Mouse (Mus musculus) liver, adult 2 months (tissue): ENCODE measurements around the gene Gm10271. TPM values are rescaled to one million over a fixed set of nuclear protein-coding genes. Genes with fewer than 3 reads are reported as not detected.

ENCODE experiments used
- DNase-seq: peaks from one replicate; pipeline ENCODE4 v3.0.0-alpha.2; 2011; ENCODE audit warnings: low read depth, low spot score; ENCODE audit errors: extremely low read depth
- H3K27ac ChIP-seq: fragments of 200-500 bp; replicated peaks from 2 replicates; pipeline ENCODE4 v1.5.1; 2012; ENCODE audit warnings: low read depth, mild to moderate bottlenecking, control low read depth, inconsistent platforms, low read length; ENCODE audit not compliant: insufficient read depth
- H3K27me3 ChIP-seq: fragments of 200-500 bp; 2 replicates; pipeline ENCODE4 v1.6.1; 2012; ENCODE audit warnings: mild to moderate bottlenecking, moderate library complexity, low read length, inconsistent platforms; ENCODE audit not compliant: control insufficient read depth, insufficient read depth
- H3K36me3 ChIP-seq: fragments of 200-500 bp; 2 replicates; pipeline ENCODE4 v1.6.1; 2012; ENCODE audit warnings: low read length, inconsistent platforms; ENCODE audit not compliant: control insufficient read depth, insufficient read depth
- H3K4me1 ChIP-seq: fragments of 200-500 bp; 2 replicates; pipeline ENCODE4 v1.6.1; 2011; ENCODE audit warnings: low read length; ENCODE audit not compliant: control insufficient read depth, insufficient read depth
- H3K4me3 ChIP-seq: fragments of 200-500 bp; 2 replicates; pipeline ENCODE4 v1.5.1; 2011; ENCODE audit warnings: low read depth, mild to moderate bottlenecking, control low read depth, low read length, moderate library complexity; ENCODE audit not compliant: insufficient read depth
- H3K79me2 ChIP-seq: fragments of 200-500 bp; 2 replicates; pipeline ENCODE4 v1.6.1; 2012; ENCODE audit warnings: inconsistent platforms, mild to moderate bottlenecking, low read length, moderate library complexity; ENCODE audit not compliant: control insufficient read depth, insufficient read depth
- H3K9ac ChIP-seq: fragments of 200-500 bp; 2 replicates; pipeline ENCODE4 v1.6.1; 2012; ENCODE audit warnings: low read depth, mild to moderate bottlenecking, control low read depth, inconsistent platforms, low read length
- CTCF ChIP-seq: fragments of 200-500 bp; IDR thresholded peaks from 2 replicates; pipeline ENCODE4 v1.5.1; 2011; ENCODE audit warnings: low read depth, low read length, control low read depth
- POLR2A ChIP-seq: fragments of 200-500 bp; IDR thresholded peaks from 2 replicates; pipeline ENCODE4 v1.6.1; 2011; ENCODE audit warnings: low read length, control low read depth; ENCODE audit not compliant: insufficient read depth; ENCODE audit errors: extremely low read depth
- WGBS: fragments of 180-500 bp; shearing (Covaris S2); methylation state at CpG from one replicate; pipeline ENCODE4 v1.1.7; 2018; 5-methylcytosine and 5-hydroxymethylcytosine counted together
- polyA plus RNA-seq: library from polyadenylated mRNA; depleted of rRNA; stranded (reverse); fragments of >200 nt; gene quantifications from 2 replicates; pipeline ENCODE4 v1.2.3, GENCODE M21; 2012
- total RNA-seq: library from RNA; depleted of rRNA; stranded (reverse); fragments of >200 nt; gene quantifications from 2 replicates; pipeline ENCODE4 v1.2.3, GENCODE M21; 2014

Gene Gm10271
- total and polyA plus RNA-seq, 2 experiments, result not detected

DNA sequence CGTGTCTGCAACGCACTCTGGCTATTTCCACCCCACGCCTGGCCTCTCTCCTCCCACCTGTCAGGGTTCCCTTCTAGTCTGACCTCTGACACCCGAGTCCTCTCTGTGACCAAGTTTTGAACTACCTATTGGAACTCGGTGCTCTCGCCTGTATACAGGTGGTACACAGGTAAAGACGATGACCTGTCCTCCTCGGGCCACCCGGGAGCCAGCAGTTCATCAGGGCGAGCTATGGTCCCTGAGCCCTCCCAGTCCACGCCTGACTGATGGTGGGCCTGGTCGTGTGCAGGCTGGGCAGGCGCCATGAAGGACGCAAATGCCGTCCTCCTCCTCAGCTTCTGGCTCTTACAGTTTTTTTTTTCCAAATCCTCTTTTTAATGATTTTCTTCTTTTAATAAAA, 51.0 kb downstream of the Gm10271 start:
- 94% methylated on average over 15 of the region's 15 CpGs for WGBS

DNA sequence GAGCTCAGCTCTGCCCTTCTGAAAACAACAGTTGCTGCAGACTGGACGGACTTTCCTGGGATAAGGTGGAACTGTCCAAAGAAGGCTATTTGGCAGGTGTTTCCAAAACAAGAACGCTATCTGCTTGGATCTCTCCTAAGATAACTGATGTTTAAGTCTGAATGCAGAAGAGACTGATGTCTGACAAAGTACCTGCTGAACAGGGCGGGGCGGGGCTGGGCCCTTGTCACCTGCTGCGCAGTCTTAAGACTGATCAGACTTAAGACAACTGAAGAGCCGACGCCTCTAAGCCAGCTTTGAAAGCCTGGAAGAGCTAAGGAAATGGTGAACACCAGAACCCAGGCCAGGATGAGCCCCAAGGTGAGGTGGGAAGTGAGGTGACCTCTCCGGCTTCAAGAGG, 51.8 kb downstream of the Gm10271 start:
- H3K79me2 ChIP-seq, result no peaks in the 10 kb centered on the region
- DNase-seq, result no peak

More for the DNA sequence above, 51.0 kb downstream of the Gm10271 start:
- no peak overlapping the region for H3K27ac ChIP-seq
- H3K4me1 ChIP-seq, result no peaks in the 10 kb centered on the region
- H3K4me3 ChIP-seq, result no peak overlapping the region
- H3K79me2 ChIP-seq, result no peaks in the 10 kb centered on the region
- H3K36me3 ChIP-seq, result peaks cover 29% of the 10 kb centered on the region
- no peak for TF ChIP-seq POLR2A
- TF ChIP-seq CTCF, result no peak
- DNase-seq, result no peak
- H3K27me3 ChIP-seq, result no peaks in the 10 kb centered on the region
- no peak overlapping the region for H3K9ac ChIP-seq

DNA sequence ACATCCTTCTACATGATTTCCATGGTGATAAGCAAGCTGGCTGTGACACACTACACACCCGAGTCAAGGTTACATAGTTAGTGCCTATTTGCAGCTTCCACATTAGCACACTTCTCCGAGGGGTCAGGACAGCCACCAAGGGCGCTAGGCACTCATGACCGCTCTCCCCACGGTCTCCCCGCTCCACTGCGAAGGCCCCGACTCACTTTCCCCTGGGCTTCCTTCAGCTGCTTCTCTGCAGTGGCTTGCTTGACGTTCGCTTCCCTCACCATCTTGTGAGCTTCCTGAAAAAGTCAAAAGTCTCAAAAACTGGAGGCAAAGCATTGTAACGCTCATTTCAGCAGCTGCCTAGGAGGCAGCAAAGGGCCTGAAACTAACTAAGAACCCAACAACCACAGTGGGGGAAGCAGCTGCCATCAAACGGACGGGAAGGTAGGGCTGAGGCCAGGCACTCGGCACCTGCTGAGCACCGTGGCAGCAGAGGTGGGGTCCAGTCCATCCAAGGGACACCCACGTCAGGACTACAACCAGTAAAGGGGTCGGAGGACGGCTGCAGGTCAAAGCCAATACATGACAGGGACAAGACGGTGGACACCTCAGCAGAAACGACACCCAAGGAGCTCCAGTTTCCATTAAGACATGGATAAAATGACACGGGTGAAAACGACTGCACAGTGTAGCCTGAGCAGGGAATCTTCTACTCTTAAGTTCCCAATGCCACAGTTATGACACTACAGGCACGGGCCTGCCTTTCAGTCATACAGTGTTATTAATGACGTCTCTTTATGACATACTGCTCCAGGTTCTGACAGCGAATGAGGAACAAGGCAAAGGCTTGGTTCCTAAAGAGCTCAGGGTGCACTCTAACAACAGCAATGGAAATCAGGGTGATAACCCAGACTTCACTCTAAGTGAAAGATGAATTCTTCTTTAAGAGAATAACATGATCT, 52.8 kb downstream of the Gm10271 start:
- H3K27ac ChIP-seq, result no peak overlapping the region

More for the DNA sequence above, 51.8 kb downstream of the Gm10271 start:
- Histone ChIP-seq H3K9ac (no peak overlapping the region), H3K4me1 (no peaks in the 10 kb centered on the region), H3K27ac (no peak overlapping the region), H3K4me3 (no peak overlapping the region), H3K36me3 (peaks cover 24% of the 10 kb centered on the region), H3K27me3 (no peaks in the 10 kb centered on the region)
- 96% methylated on average over 8 of the region's 8 CpGs for WGBS
- TF ChIP-seq POLR2A, result no peak
- TF ChIP-seq CTCF, result no peak

DNA sequence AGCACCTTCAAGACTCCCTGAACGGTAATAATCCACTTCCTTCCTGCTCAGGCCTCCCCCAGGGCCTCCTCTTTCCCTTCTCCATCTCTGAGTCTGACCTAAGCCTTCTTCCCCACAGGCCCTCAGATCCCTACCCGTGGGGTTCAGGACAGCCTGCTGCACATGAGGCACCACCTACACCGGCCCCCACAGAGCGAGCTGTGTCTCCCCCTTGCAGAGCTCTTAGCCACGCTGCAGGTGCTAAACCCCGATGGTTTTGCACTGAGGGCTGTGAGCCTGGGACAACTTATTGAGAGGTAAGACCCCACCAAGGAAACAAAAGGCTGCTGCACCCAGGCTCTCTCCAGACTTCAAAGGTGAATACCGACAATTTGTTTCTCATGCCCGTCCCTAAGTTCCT, 55.8 kb downstream of the Gm10271 start:
- TF ChIP-seq CTCF, result no peak
- no peak for TF ChIP-seq POLR2A
- Histone ChIP-seq H3K79me2 (no peaks in the 10 kb centered on the region), H3K4me3 (no peak overlapping the region), H3K27ac (no peak overlapping the region), H3K36me3 (peaks cover 30% of the 10 kb centered on the region), H3K4me1 (no peaks in the 10 kb centered on the region), H3K27me3 (no peaks in the 10 kb centered on the region), H3K9ac (no peak overlapping the region)
- 87% methylated on average over 8 of the region's 8 CpGs for WGBS
- no peak for DNase-seq

More for the DNA sequence above, 52.8 kb downstream of the Gm10271 start:
- H3K9ac ChIP-seq, result no peak overlapping the region
- 93% methylated on average over 25 of the region's 25 CpGs for WGBS
- H3K4me3 ChIP-seq, result no peak overlapping the region
- H3K36me3 ChIP-seq, result peaks cover 16% of the 10 kb centered on the region
- H3K79me2 ChIP-seq, result no peaks in the 10 kb centered on the region
- no peaks in the 10 kb centered on the region for H3K4me1 ChIP-seq
- no peak for DNase-seq
- no peak for TF ChIP-seq CTCF
- no peak for TF ChIP-seq POLR2A
- H3K27me3 ChIP-seq, result no peaks in the 10 kb centered on the region

DNA sequence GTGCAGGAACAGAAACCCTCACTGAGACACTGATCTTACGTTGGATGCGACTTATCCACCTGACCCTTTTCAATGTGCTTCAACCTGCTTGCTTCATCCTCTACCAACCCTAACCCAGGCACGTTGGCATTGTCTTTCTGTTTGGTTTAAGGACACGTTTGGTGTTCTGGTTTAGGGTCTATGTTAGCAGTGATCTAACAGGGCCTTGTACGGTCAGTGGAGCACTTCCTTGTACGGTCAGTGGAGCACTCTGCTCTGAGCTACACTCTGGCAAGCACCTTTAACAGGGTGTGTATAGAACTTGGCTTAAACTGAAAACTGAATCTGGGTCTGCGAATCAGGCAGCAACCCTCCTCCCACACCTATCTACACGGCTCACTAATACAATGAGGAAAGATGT, 57.1 kb downstream of the Gm10271 start:
- no peak for DNase-seq
- H3K79me2 ChIP-seq, result no peaks in the 10 kb centered on the region
- no peak overlapping the region for H3K27ac ChIP-seq
- no peaks in the 10 kb centered on the region for H3K4me1 ChIP-seq
- H3K9ac ChIP-seq, result no peak overlapping the region
- WGBS, result 93% methylated on average over 8 of the region's 8 CpGs
- no peaks in the 10 kb centered on the region for H3K27me3 ChIP-seq
- H3K4me3 ChIP-seq, result no peak overlapping the region
- no peak for TF ChIP-seq POLR2A
- no peak for TF ChIP-seq CTCF
- H3K36me3 ChIP-seq, result peaks cover 36% of the 10 kb centered on the region

DNA sequence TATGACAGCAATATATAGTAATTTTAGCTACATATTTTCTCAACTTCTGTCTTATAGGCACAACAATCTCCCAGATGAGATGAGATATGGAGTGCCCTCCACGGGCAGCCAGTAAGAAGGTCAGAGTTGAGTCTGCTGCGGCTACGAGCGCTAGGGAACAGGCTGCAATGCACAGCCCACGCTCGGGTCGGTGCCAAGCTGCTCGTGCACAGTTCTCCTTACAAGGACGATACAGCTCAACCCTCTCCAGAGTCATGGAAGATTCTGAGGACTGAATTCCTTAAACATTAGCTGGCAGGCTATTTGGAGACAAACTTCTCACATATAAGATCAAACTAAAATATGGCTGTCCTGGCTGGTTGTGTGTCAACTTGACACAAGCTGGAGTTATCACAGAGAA, 57.8 kb downstream of the Gm10271 start:
- no peaks in the 10 kb centered on the region for H3K79me2 ChIP-seq
- H3K36me3 ChIP-seq, result peaks cover 40% of the 10 kb centered on the region
- DNase-seq, result no peak
- H3K4me3 ChIP-seq, result no peak overlapping the region
- H3K4me1 ChIP-seq, result no peaks in the 10 kb centered on the region
- no peak overlapping the region for H3K27ac ChIP-seq
- 91% methylated on average over 9 of the region's 9 CpGs for WGBS
- H3K27me3 ChIP-seq, result no peaks in the 10 kb centered on the region
- no peak for TF ChIP-seq POLR2A
- no peak for TF ChIP-seq CTCF
- H3K9ac ChIP-seq, result no peak overlapping the region
